Mouse (Mus musculus) MEL (cell line): ENCODE measurements around the gene Cdhr5. TPM values are rescaled to one million over a fixed set of nuclear protein-coding genes. Genes with fewer than 3 reads are reported as not detected.

Experiments used
- DNase-seq: peaks from one replicate; pipeline ENCODE4 v3.0.0; 2011; ENCODE audit warnings: low read depth, low spot score
- H3K27ac ChIP-seq: 2 replicates; pipeline ENCODE4 v1.5.1; 2012; ENCODE audit warnings: low read depth, mild to moderate bottlenecking, control low read depth, low read length, moderate library complexity; ENCODE audit not compliant: control insufficient read depth
- H3K27me3 ChIP-seq, 2 experiments: fragments of 150-350 bp in 1 of 2; sonication (generic) in 1 of 2; 2 replicates each; pipeline ENCODE4 v1.6.1; 2012; ENCODE audit warnings: low read length in 2 of 2, mild to moderate bottlenecking in 2 of 2, improper control_type of control experiment in 1 of 2, moderate library complexity in 1 of 2; ENCODE audit not compliant: insufficient read depth in 2 of 2, control insufficient read depth in 1 of 2
- H3K36me3 ChIP-seq, 2 experiments: 2 replicates each; pipeline ENCODE4 v1.6.1; 2012 to 2014; ENCODE audit warnings: low read length in 2 of 2, improper control_type of control experiment in 1 of 2, inconsistent platforms in 1 of 2, mild to moderate bottlenecking in 1 of 2; ENCODE audit not compliant: insufficient read depth in 2 of 2, control insufficient read depth in 1 of 2
- H3K4me1 ChIP-seq, 2 experiments: fragments of 150-350 bp in 1 of 2; sonication (generic) in 1 of 2; 2 replicates each; pipeline ENCODE4 v1.6.1; 2012; ENCODE audit warnings: low read length in 2 of 2, improper control_type of control experiment in 1 of 2, mild to moderate bottlenecking in 1 of 2; ENCODE audit not compliant: insufficient read depth in 2 of 2, control insufficient read depth in 1 of 2
- H3K4me3 ChIP-seq, 2 experiments: fragments of 150-350 bp in 1 of 2; sonication (generic) in 1 of 2; 2 replicates each; pipeline ENCODE4 v1.5.1; 2012; ENCODE audit warnings: low read depth in 2 of 2, low read length in 2 of 2, mild to moderate bottlenecking in 2 of 2, moderate library complexity in 2 of 2, control low read depth in 1 of 2, improper control_type of control experiment in 1 of 2; ENCODE audit not compliant: control insufficient read depth in 1 of 2, insufficient read depth in 1 of 2
- H3K79me2 ChIP-seq: 2 replicates; pipeline ENCODE4 v1.6.1; 2012; ENCODE audit warnings: mild to moderate bottlenecking, low read length, moderate library complexity; ENCODE audit not compliant: control insufficient read depth, poor library complexity, insufficient read depth
- H3K9ac ChIP-seq: 2 replicates; pipeline ENCODE4 v1.6.1; 2012; ENCODE audit warnings: low read depth, mild to moderate bottlenecking, control low read depth, low read length, moderate library complexity; ENCODE audit not compliant: control insufficient read depth, poor library complexity, severe bottlenecking
- H3K9me3 ChIP-seq: fragments of 150-350 bp; sonication (generic); replicated peaks from 2 replicates; pipeline ENCODE4 v1.6.1; 2012; ENCODE audit warnings: mild to moderate bottlenecking, low read length, improper control_type of control experiment, moderate library complexity; ENCODE audit not compliant: insufficient read depth
- BHLHE40 ChIP-seq: IDR thresholded peaks from 2 replicates; pipeline ENCODE4 v1.6.1; 2012; ENCODE audit warnings: low read depth, mild to moderate bottlenecking, inconsistent platforms, low read length, improper control_type of control experiment, borderline replicate concordance
- CHD2 ChIP-seq: IDR thresholded peaks from 2 replicates; pipeline ENCODE4 v1.6.1; 2011; ENCODE audit warnings: low read length, improper control_type of control experiment
- CTCF ChIP-seq, 3 experiments: IDR thresholded peaks in 2 of 3; conservative IDR thresholded peaks in 1 of 3; 2 replicates each; pipeline ENCODE4 v1.5.1; 2011 to 2012; ENCODE audit warnings: low read length in 3 of 3, low read depth in 2 of 3, mild to moderate bottlenecking in 2 of 3, improper control_type of control experiment in 1 of 3, inconsistent platforms in 1 of 3, mixed read lengths in 1 of 3, moderate library complexity in 1 of 3; ENCODE audit not compliant: control insufficient read depth in 1 of 3, insufficient read depth in 1 of 3, poor library complexity in 1 of 3, severe bottlenecking in 1 of 3
- ELF1 ChIP-seq: IDR thresholded peaks from 2 replicates; pipeline ENCODE4 v1.6.1; 2014; ENCODE audit warnings: low read depth, mild to moderate bottlenecking, inconsistent platforms, low read length, improper control_type of control experiment, moderate library complexity
- EP300 ChIP-seq, 2 experiments: IDR thresholded peaks; 2 replicates each; pipeline ENCODE4 v1.6.1; 2011; ENCODE audit warnings: improper control_type of control experiment in 2 of 2, low read length in 2 of 2, low read depth in 1 of 2, mild to moderate bottlenecking in 1 of 2
- ETS1 ChIP-seq: IDR thresholded peaks from 2 replicates; pipeline ENCODE4 v1.6.1; 2012; ENCODE audit warnings: low read depth, mild to moderate bottlenecking, inconsistent platforms, low read length, improper control_type of control experiment, moderate library complexity
- HCFC1 ChIP-seq: IDR thresholded peaks from 2 replicates; pipeline ENCODE4 v1.6.1; 2012; ENCODE audit warnings: low read depth, mild to moderate bottlenecking, inconsistent platforms, low read length, improper control_type of control experiment, moderate library complexity
- JUND ChIP-seq: IDR thresholded peaks from 2 replicates; pipeline ENCODE4 v1.6.1; 2011; ENCODE audit warnings: low read depth, mild to moderate bottlenecking, improper control_type of control experiment, low read length
- KAT2A ChIP-seq: conservative IDR thresholded peaks from 2 replicates; pipeline ENCODE4 v1.6.1; 2012; ENCODE audit warnings: low read depth, low read length, improper control_type of control experiment, inconsistent platforms
- MAX ChIP-seq: IDR thresholded peaks from 2 replicates; pipeline ENCODE4 v1.6.1; 2011; ENCODE audit warnings: low read length, improper control_type of control experiment
- MEF2A ChIP-seq: IDR thresholded peaks from 2 replicates; pipeline ENCODE4 v1.6.1; 2014; ENCODE audit warnings: low read depth, mild to moderate bottlenecking, inconsistent platforms, low read length, improper control_type of control experiment; ENCODE audit not compliant: poor library complexity, insufficient replicate concordance, severe bottlenecking; ENCODE audit errors: extremely low read depth
- MXI1 ChIP-seq: IDR thresholded peaks from 2 replicates; pipeline ENCODE4 v1.6.1; 2011; ENCODE audit warnings: mild to moderate bottlenecking, low read depth, low read length, improper control_type of control experiment
- MYB ChIP-seq: IDR thresholded peaks from 2 replicates; pipeline ENCODE4 v1.6.1; 2011; ENCODE audit warnings: mild to moderate bottlenecking, low read depth, low read length, improper control_type of control experiment
- NELFE ChIP-seq: IDR thresholded peaks from 2 replicates; pipeline ENCODE4 v1.6.1; 2011; ENCODE audit warnings: low read depth, low read length, improper control_type of control experiment
- POLR2A ChIP-seq, 2 experiments: IDR thresholded peaks; 2 replicates each; pipeline ENCODE4 v1.6.1; 2011 to 2012; ENCODE audit warnings: low read length in 2 of 2, mild to moderate bottlenecking in 2 of 2, control low read depth in 1 of 2, improper control_type of control experiment in 1 of 2, low read depth in 1 of 2, moderate library complexity in 1 of 2; ENCODE audit not compliant: control insufficient read depth in 1 of 2, insufficient read depth in 1 of 2, poor library complexity in 1 of 2
- POLR2AphosphoS2 ChIP-seq: IDR thresholded peaks from 2 replicates; pipeline ENCODE4 v1.6.1; 2011; ENCODE audit warnings: low read length, improper control_type of control experiment
- RAD21 ChIP-seq: IDR thresholded peaks from 2 replicates; pipeline ENCODE4 v1.6.1; 2011; ENCODE audit warnings: mild to moderate bottlenecking, low read depth, low read length, improper control_type of control experiment
- RCOR1 ChIP-seq: IDR thresholded peaks from 2 replicates; pipeline ENCODE4 v1.6.1; 2012; ENCODE audit warnings: low read depth, mild to moderate bottlenecking, inconsistent platforms, low read length, improper control_type of control experiment
- SIN3A ChIP-seq: IDR thresholded peaks from 2 replicates; pipeline ENCODE4 v1.6.1; 2012; ENCODE audit warnings: low read length, improper control_type of control experiment, inconsistent platforms
- SMC3 ChIP-seq: IDR thresholded peaks from 2 replicates; pipeline ENCODE4 v1.6.1; 2011; ENCODE audit warnings: low read depth, low read length, improper control_type of control experiment
- TAL1 ChIP-seq: IDR thresholded peaks from 2 replicates; pipeline ENCODE4 v1.6.1; 2012; ENCODE audit warnings: mild to moderate bottlenecking, inconsistent platforms, low read length, moderate library complexity, mixed read lengths
- TBP ChIP-seq: IDR thresholded peaks from 2 replicates; pipeline ENCODE4 v1.8.0; 2011; ENCODE audit warnings: low read depth, low read length, improper control_type of control experiment
- TCF12 ChIP-seq: IDR thresholded peaks from 2 replicates; pipeline ENCODE4 v1.6.1; 2014; ENCODE audit warnings: low read depth, mild to moderate bottlenecking, inconsistent platforms, low read length, improper control_type of control experiment, moderate library complexity
- ZKSCAN1 ChIP-seq: IDR thresholded peaks from 2 replicates; pipeline ENCODE4 v1.6.1; 2012; ENCODE audit warnings: low read depth, mild to moderate bottlenecking, inconsistent platforms, low read length, improper control_type of control experiment, moderate library complexity
- ZNF384 ChIP-seq: IDR thresholded peaks from 2 replicates; pipeline ENCODE4 v1.6.1; 2012; ENCODE audit warnings: low read depth, mild to moderate bottlenecking, inconsistent platforms, low read length, improper control_type of control experiment
- polyA plus RNA-seq, 2 experiments: library from polyadenylated mRNA; stranded (reverse) in 1 of 2; unstranded in 1 of 2; fragments of >175 nt in 1 of 2; fragments of >200 nt in 1 of 2; gene quantifications; 2 replicates each; pipeline versions ENCODE4 v1.2.1 to v1.2.4; 2012; ENCODE audit warnings: low replicate concordance in 2 of 2, low read depth in 1 of 2; ENCODE audit not compliant: insufficient read length in 2 of 2, insufficient read depth in 1 of 2, missing spikeins in 1 of 2
- total RNA-seq: library from RNA; depleted of rRNA; stranded (reverse); fragments of 300-350 nt; gene quantifications from 2 replicates; pipeline ENCODE4 v1.2.3, GENCODE M21; 2012

Cdhr5 gene
- total and polyA plus RNA-seq, 3 experiments, result not detected

DNA sequence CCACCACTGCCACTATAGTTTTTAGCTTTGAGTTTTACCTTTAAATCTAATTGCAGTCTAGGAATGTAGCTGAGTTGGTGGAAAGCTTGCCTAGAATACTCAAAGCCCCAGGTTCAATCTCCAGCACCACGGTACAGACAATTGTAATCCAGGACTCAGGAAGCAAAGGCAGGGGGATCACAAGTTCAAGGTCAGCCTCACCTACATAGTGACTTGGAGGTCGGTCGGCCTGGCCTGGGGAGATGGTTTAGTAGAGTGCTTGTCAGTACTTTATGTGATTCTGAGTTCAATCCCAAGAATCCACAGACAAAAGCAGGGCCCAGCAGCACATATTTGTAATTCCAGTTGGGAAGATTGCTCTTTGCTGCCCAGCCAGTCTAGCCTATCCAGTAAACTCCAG is 11.5 kb upstream of the Cdhr5 start:
- no peaks in the 10 kb centered on the region for H3K79me2 ChIP-seq
- no peaks in the 10 kb centered on the region for H3K4me1 ChIP-seq
- no peak overlapping the region for H3K9ac ChIP-seq
- no peaks in the 10 kb centered on the region for H3K9me3 ChIP-seq
- no peaks in the 10 kb centered on the region for H3K36me3 ChIP-seq
- no peak overlapping the region for H3K27ac ChIP-seq
- TF ChIP-seq SIN3A, result no peak
- H3K4me3 ChIP-seq, result no peak overlapping the region
- H3K27me3 ChIP-seq, result no peaks in the 10 kb centered on the region
- DNase-seq, result no peak

DNA sequence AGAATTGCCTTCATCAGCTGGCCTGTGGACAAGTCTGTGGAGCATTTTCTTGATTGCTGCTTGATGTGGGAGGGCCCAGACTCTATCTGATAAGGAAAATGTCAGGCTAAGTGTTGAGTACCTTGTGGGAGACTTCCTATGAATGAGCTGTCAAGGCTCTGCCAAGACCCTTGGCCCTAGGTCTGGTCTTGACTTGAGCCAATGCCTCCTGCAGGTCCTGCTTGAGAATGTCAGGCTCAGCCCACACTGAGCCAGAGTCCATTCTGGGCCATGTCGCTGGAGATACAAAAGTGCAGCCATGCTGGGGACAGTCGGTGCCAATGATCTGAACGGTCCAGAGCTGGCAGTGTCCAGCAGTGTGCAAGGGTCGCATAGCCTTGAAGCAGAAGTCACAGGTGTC is 6.2 kb upstream of the Cdhr5 start:
- H3K9ac ChIP-seq, result no peak overlapping the region
- no peaks in the 10 kb centered on the region for H3K27me3 ChIP-seq
- H3K27ac ChIP-seq, result no peak overlapping the region
- TF ChIP-seq CHD2 (no peak), POLR2AphosphoS2 (no peak), RAD21 (no peak), KAT2A (no peak), RCOR1 (no peak), SMC3 (no peak), ZNF384 (no peak), TCF12 (no peak), POLR2A (IDR thresholded peaks at IDR 0.05; ENCODE audit: control insufficient read depth in 1 of 2, insufficient read depth in 1 of 2, low read depth in 1 of 2, low read length in 2 of 2, poor library complexity in 1 of 2) (no peak), MXI1 (no peak), ZKSCAN1 (no peak), BHLHE40 (no peak), ELF1 (no peak), HCFC1 (no peak), MYB (no peak), TBP (no peak), EP300 (IDR thresholded peaks at IDR 0.05; ENCODE audit: low read depth in 1 of 2, low read length in 2 of 2) (no peak)
- H3K36me3 ChIP-seq, result no peaks in the 10 kb centered on the region
- no peak overlapping the region for H3K4me3 ChIP-seq
- no peaks in the 10 kb centered on the region for H3K4me1 ChIP-seq
- DNase-seq, result no peak
- no peaks in the 10 kb centered on the region for H3K9me3 ChIP-seq
- no peaks in the 10 kb centered on the region for H3K79me2 ChIP-seq

DNA sequence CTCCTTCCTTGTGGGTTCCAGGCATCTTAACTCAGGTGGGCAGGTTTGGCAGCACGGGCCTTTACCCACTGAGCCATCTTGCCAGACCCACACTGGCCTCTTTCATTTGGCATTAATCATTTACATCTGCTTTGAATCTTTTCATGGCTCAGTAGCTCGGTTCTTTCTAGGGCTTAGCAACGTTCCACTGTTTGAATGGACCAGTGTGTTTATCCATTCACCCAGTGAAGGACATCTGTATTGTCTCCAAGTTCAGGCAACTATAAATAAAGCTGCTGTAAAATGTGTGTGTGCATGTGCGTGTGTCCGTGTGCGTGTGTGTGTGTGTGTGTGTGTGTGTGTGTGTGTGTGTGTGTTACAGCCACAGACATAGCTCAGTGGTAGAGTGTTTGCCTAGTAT is 4.9 kb upstream of the Cdhr5 start:
- Histone ChIP-seq H3K27me3 (no peaks in the 10 kb centered on the region), H3K36me3 (no peaks in the 10 kb centered on the region), H3K9me3 (no peaks in the 10 kb centered on the region), H3K4me1 (no peaks in the 10 kb centered on the region), H3K9ac (no peak overlapping the region), H3K4me3 (no peak overlapping the region), H3K79me2 (no peaks in the 10 kb centered on the region), H3K27ac (no peak overlapping the region)
- TF ChIP-seq MEF2A (no peak), SMC3 (no peak), BHLHE40 (no peak), JUND (no peak), TBP (no peak), TCF12 (no peak), EP300 (IDR thresholded peaks at IDR 0.05; ENCODE audit: low read depth in 1 of 2, low read length in 2 of 2) (no peak), ZNF384 (no peak), NELFE (no peak), CHD2 (no peak), TAL1 (no peak), HCFC1 (no peak), POLR2AphosphoS2 (no peak), MAX (no peak), ZKSCAN1 (no peak), CTCF (IDR thresholded peaks at IDR 0.05 in 2 of 3, conservative IDR thresholded peaks at IDR 0.05 in 1 of 3; ENCODE audit: control insufficient read depth in 1 of 3, insufficient read depth in 1 of 3, low read depth in 2 of 3, low read length in 3 of 3, poor library complexity in 1 of 3, severe bottlenecking in 1 of 3) (no peak), ETS1 (no peak), POLR2A (IDR thresholded peaks at IDR 0.05; ENCODE audit: control insufficient read depth in 1 of 2, insufficient read depth in 1 of 2, low read depth in 1 of 2, low read length in 2 of 2, poor library complexity in 1 of 2) (no peak)
- no peak for DNase-seq
